Mouse (Mus musculus) E14TG2a.4 (cell line): Measurements from ENCODE around the gene Ccdc81.

ENCODE experiments used
- H3K27me3 ChIP-seq: 2 replicates; pipeline ENCODE4 v1.6.1; 2014; ENCODE audit warnings: low read length, control low read depth; ENCODE audit not compliant: insufficient read depth
- H3K36me3 ChIP-seq: 2 replicates; pipeline ENCODE4 v1.6.1; 2014; ENCODE audit warnings: low read length, control low read depth; ENCODE audit not compliant: insufficient read depth
- H3K4me1 ChIP-seq: replicated peaks from 2 replicates; pipeline ENCODE4 v1.6.1; 2014; ENCODE audit warnings: low read depth, low read length, control low read depth
- H3K4me3 ChIP-seq: replicated peaks from 2 replicates; pipeline ENCODE4 v1.5.1; 2014; ENCODE audit warnings: mild to moderate bottlenecking, low read length
- H3K9me3 ChIP-seq: 2 replicates; pipeline ENCODE4 v1.6.1; 2014; ENCODE audit warnings: low read length, control low read depth
- CTCF ChIP-seq: conservative IDR thresholded peaks from 2 replicates; pipeline ENCODE4 v1.5.1; 2014; ENCODE audit warnings: low read length
- NANOG ChIP-seq: IDR thresholded peaks from 2 replicates; pipeline ENCODE4 v1.6.1; 2014; ENCODE audit warnings: borderline replicate concordance, low read length, mixed read lengths
- POU5F1 ChIP-seq: IDR thresholded peaks from 2 replicates; pipeline ENCODE4 v1.6.1; 2014; ENCODE audit warnings: low read length, borderline replicate concordance

Ccdc81 gene

GRCm38 (mm10) chr7:89903442-89904343 lies at the start of gene Ccdc81:
Gene Ccdc81, minus strand, starts transcription at chr7:89903629.
- peak within 1 kb of the TSS; percentile 37; the same call in 1 of the 2 replicates for H3K4me3 ChIP-seq
- no peaks in the 10 kb centered on the region; the same call in 1 of the 2 replicates for H3K27me3 ChIP-seq
- no peaks in the 10 kb centered on the region for H3K36me3 ChIP-seq
- TF ChIP-seq NANOG (no peak), POU5F1 (no peak), CTCF (no peak)
- H3K9me3 ChIP-seq, result no peaks in the 10 kb centered on the region
- H3K4me1 ChIP-seq, result peaks cover 33% of the 10 kb centered on the region

DNA sequence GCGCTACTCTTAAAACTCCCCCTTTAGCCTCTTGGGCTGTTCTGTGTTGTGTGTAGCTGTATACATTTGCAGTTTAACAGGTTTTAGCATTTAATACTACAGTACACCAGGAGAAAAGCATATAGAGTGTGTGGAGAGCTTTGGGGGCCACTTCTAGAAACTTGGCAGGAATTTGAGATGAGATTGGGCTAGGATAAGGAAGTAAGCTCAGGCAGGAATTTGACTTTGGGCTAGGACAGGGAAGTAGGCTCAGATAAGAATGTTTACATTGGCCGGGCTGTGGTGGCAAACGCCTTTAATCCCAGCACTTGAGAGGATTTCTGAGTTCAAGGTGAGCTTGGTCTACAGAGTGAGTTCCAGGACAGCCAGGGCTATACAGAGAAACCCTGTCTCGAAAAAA lies 46.0 kb upstream of the Ccdc81 start:
- TF ChIP-seq POU5F1, result no peak
- no peak for TF ChIP-seq CTCF
- TF ChIP-seq NANOG, result no peak
- H3K9me3 ChIP-seq, result peaks cover 4% of the 10 kb centered on the region; the same call in 1 of the 2 replicates
- peaks cover 22% of the 10 kb centered on the region for H3K4me1 ChIP-seq
- no peak overlapping the region for H3K4me3 ChIP-seq
- H3K27me3 ChIP-seq, result no peaks in the 10 kb centered on the region
- H3K36me3 ChIP-seq, result peaks cover 18% of the 10 kb centered on the region

GRCm38 (mm10) chr7:89948026-89948425 lies 44.6 kb upstream of the Ccdc81 start:
- Histone ChIP-seq H3K36me3 (peaks cover 4% of the 10 kb centered on the region; the same call in 1 of the 2 replicates), H3K4me3 (no peak overlapping the region), H3K4me1 (peaks cover 14% of the 10 kb centered on the region), H3K27me3 (no peaks in the 10 kb centered on the region), H3K9me3 (peaks cover 14% of the 10 kb centered on the region)
- no peak for TF ChIP-seq CTCF
- no peak for TF ChIP-seq POU5F1
- TF ChIP-seq NANOG, result no peak

GRCm38 (mm10) chr7:89940571-89941463 lies 37.4 kb upstream of the Ccdc81 start, which contains the start of gene Hikeshi:
Gene Hikeshi, minus strand, starts transcription at chr7:89941204.
- Histone ChIP-seq H3K9me3 (peaks cover 14% of the 10 kb centered on the region), H3K4me1 (peaks cover 40% of the 10 kb centered on the region), H3K36me3 (peaks cover 15% of the 10 kb centered on the region; the same call in 1 of the 2 replicates), H3K4me3 (peak within 1 kb of the TSS; percentile 97), H3K27me3 (no peaks in the 10 kb centered on the region)
- no peak for TF ChIP-seq NANOG
- TF ChIP-seq POU5F1, result no peak
- no peak for TF ChIP-seq CTCF

DNA sequence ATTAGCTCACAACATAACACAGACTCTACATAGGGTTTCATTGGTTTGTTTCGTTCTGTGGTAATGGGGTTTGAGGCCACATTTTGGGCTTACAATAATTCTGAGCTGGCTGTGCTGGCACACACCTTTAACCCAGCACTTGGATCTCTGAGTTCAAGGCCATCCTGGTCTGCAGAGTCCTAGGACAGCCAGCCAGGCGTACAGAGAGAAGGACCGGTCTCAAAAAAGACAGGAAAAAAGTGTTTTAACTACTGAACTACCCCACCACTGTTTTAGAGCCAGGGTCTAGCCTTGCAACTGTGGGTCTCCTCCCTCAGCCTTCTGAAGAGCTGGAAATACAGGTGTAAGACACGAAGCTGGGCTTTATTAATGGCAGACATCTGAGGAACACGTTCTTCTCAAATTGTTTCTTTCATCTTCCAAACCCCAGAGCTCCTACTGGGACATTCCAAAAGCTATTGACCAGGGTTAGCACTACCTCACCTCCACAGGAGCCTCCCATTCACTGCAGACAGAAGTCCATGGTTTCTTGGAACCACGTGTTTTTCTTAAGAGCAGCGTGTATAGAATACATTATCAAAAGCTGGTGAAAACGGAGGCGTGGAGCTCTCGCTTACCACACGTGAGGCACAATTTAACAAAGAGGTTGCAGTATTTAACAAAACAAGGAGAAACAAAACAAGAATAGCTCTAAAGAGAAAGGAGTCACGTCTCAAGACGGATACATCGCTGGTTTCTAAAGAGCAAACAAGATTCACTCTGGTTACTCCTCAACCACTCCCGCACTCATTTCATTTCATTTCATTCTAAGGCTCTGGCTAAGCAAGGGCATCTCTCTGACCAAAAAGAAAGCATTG lies 36.3 kb upstream of the Ccdc81 start:
- peaks cover 40% of the 10 kb centered on the region for H3K4me1 ChIP-seq
- TF ChIP-seq NANOG (no peak), POU5F1 (no peak), CTCF (no peak)
- peak overlapping the region; percentile 97 for H3K4me3 ChIP-seq
- H3K36me3 ChIP-seq, result peaks cover 23% of the 10 kb centered on the region
- H3K27me3 ChIP-seq, result no peaks in the 10 kb centered on the region
- peaks cover 13% of the 10 kb centered on the region for H3K9me3 ChIP-seq

DNA sequence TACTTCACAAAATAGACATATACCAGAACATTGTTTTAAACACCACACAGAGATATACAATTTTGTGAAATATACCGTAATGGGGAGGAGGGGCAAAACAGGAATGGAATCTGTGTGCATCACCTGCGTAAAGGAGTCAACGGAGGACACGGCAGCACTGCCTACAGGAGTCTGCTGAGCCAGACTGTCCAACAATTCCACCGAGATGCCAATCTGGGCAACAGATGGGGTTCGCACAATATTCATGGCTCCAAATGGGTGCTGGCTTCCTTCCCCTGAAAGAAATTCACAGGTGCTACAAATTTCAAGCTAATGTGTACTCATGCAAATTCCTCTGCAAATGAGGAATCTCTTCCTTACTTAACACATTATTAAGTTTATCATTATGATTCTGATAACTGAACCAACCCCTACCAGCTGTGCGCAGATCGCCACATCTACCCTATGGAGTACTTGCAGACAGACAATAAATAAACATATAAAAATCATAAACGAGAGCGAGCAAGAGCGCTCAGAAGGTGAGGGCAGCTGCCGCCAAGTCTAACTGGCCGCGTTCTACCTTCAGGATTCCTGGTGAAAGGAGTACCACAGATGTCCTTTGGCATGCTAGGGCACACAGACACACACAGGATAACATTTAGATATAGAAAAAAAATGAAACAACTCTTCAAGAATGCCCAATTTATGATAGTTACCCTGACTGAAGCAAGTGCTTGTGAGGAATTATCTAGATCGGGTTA lies 20.2 kb upstream of the Ccdc81 start:
- no peaks in the 10 kb centered on the region for H3K9me3 ChIP-seq
- H3K36me3 ChIP-seq, result peaks cover 51% of the 10 kb centered on the region
- TF ChIP-seq NANOG (no peak), CTCF (no peak), POU5F1 (no peak)

GRCm38 (mm10) chr7:89917776-89918175 lies 14.3 kb upstream of the Ccdc81 start:
- Histone ChIP-seq H3K27me3 (no peaks in the 10 kb centered on the region), H3K36me3 (peaks cover 62% of the 10 kb centered on the region)
- TF ChIP-seq CTCF (no peak), POU5F1 (no peak), NANOG (no peak)

More for the DNA sequence above, 20.2 kb upstream of the Ccdc81 start:
- H3K4me1 ChIP-seq, result peaks cover 4% of the 10 kb centered on the region; the same call in 1 of the 2 replicates
- H3K4me3 ChIP-seq, result no peak overlapping the region
- H3K27me3 ChIP-seq, result no peaks in the 10 kb centered on the region

More at GRCm38 (mm10) chr7:89917776-89918175, 14.3 kb upstream of the Ccdc81 start:
- H3K9me3 ChIP-seq, result no peaks in the 10 kb centered on the region
- no peak overlapping the region for H3K4me3 ChIP-seq
- no peaks in the 10 kb centered on the region for H3K4me1 ChIP-seq
